Mouse (Mus musculus): Measurements from ENCODE around the gene Pigq.

Gene Pigq

DNA sequence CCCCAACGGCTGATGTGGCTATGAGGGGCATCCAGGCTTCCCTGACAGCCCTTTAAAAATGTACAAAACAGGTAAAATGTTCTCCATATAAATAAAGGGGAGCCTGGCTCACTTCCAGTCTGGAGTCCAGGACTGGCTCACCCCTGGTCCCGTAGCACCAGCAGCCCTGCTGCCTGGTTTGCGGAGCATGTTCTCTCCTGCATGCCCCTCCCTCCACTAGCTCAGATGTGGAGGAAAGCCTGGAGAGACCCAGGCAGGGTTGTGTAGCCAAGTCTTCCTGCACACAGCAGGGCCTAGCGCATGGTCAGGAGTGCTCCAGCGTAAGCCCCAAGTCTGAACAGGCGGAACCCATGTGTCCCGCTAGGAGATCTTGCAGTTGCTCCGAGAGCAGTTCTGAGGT is 61.5 kb downstream of the Pigq start:
- DNase-seq (ENCODE audit: low spot score in 2 of 2): no peak

DNA sequence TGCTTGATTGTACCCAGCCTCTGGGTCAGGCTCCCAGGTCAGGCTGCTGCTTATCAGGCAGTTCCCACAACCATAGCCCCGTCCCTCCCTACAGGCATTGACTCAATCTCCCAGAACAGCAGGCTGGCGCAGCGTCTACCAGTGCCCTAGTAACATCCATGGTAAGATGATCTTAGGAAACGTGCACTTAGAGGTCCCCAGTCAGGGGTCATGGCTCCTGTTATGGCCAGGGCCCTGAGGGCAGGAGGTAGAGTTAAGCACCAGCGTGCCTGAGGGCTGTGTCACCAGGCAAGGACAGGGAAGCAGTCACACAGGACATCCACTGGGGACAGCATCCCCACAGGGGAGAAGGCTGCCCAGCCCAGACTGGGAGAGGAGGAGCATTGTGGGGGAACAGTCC is 62.4 kb downstream of the Pigq start:
- DNase-seq (ENCODE audit: low spot score in 2 of 2): no peak

DNA sequence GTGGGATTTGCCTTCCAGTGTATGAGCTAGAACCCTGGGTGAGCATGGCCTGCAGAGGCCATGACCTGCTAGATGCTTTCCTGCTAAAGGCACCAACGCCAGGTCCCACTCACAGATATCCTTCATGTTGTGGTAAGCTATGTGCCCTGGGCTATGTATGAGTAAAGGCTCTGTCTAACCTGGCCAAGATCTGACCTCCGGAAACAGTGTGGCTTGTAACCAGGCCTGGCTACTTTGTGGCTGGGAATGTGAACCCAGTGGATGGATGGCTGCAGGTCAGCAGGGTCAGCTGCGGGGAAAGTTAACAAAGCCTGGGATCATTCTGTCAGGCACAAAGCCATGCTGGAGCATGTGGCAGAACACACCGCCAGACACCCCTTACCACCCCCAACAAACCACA is 63.0 kb downstream of the Pigq start:
- DNase-seq (ENCODE audit: low spot score in 2 of 2): no peak

GRCm38 (mm10) chr17:25880913-25881641 is 63.7 kb downstream of the Pigq start:
- no peak for DNase-seq (ENCODE audit: low spot score in 2 of 2)

GRCm38 (mm10) chr17:25880196-25880910 is 64.4 kb downstream of the Pigq start, which contains the start of gene Wfikkn1:
Gene Wfikkn1, minus strand, starts transcription at chr17:25880858.
- no peak for DNase-seq (ENCODE audit: low spot score in 2 of 2)

GRCm38 (mm10) chr17:25879750-25880149 is 65.0 kb downstream of the Pigq start:
- DNase-seq (ENCODE audit: low spot score in 2 of 2): no peak

GRCm38 (mm10) chr17:25879261-25879660 is 65.5 kb downstream of the Pigq start:
- no peak for DNase-seq (ENCODE audit: low spot score in 2 of 2)

DNA sequence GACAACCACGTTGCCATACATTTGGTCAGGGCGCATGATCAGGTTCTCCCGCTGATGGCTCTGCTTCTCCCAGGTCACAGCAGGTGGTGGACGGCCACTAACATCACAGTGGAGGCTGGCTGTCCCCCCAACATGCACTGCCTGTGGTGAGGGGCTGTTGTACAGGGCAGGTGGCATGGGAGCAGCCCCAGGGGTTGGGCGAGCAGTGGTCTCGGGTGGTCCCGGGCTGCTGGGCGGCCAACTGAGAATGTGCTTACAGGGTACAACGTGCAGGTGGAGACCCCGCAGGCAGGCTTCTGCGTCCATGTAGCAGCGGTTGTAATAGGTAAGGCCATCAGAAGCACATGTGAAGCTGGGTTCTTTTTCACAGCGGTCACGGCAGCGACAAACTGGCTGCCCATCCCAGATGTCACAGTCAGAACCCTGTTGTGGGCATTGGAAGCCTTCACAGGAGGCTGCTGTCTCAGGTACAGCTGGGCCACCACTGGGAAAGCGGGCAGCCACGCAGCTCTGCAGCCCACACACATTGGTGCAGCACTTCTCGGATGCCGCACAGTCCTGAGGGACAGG is 66.0 kb downstream of the Pigq start:
- no peak for DNase-seq (ENCODE audit: low spot score in 2 of 2)

- no peak for DNase-seq (ENCODE audit: low spot score in 2 of 2)
These were observed 66.8 kb downstream of the Pigq start for GRCm38 (mm10) chr17:25877741-25878610.

DNA sequence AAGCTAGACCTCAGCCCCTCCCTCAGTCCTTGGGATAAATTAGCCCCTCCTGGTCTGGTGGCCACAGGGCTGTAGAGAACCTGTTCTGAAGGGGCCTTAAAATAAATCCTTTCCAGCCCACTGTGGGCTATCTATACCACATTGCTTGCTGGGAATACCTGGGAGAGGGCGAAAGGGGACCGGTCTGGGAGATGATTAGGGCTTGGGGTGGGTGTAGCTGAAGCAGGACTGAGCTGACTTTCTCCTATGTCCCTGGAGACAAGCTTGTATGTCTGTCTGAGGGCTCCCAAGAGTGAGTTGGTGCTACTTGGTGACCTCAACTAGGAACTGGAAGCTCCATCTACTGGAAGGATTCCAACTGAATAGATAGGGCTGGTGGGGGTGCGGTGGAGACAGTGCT is 67.7 kb downstream of the Pigq start:
- no peak for DNase-seq (ENCODE audit: low spot score in 2 of 2)

Measured in spleen, postnatal 36 days (tissue).